Mouse (Mus musculus): Measurements from ENCODE around the gene Apoc3. TPM values are rescaled to one million over a fixed set of nuclear protein-coding genes. Genes with fewer than 3 reads are reported as not detected.

The Apoc3 gene
- total and polyA plus RNA-seq, 3 experiments = not detected

GRCm38 (mm10) chr9:46188370-46188769 lies 47.1 kb downstream of the Apoc3 start:
- DNase-seq (ENCODE audit: low read depth, low spot score) = no peak
- no peak overlapping the region for H3K27ac ChIP-seq (ENCODE audit: control insufficient read depth, low read depth, low read length)
- H3K9me3 ChIP-seq (replicated peaks; ENCODE audit: insufficient read depth, low read length) = no peaks in the 10 kb centered on the region
- H3K4me3 ChIP-seq (ENCODE audit: control insufficient read depth in 1 of 2, insufficient read depth in 1 of 2, low read depth in 2 of 2, low read length in 2 of 2) = no peak overlapping the region
- H3K9ac ChIP-seq (ENCODE audit: control insufficient read depth, low read depth, low read length, poor library complexity, severe bottlenecking) = no peak overlapping the region
- no peaks in the 10 kb centered on the region for H3K79me2 ChIP-seq (ENCODE audit: control insufficient read depth, insufficient read depth, low read length, poor library complexity)
- H3K4me1 ChIP-seq (ENCODE audit: control insufficient read depth in 1 of 2, insufficient read depth in 2 of 2, low read length in 2 of 2) = no peaks in the 10 kb centered on the region
- TF ChIP-seq JUND (IDR thresholded peaks at IDR 0.05; ENCODE audit: low read depth, low read length) = no peak
- no peak for TF ChIP-seq MYB (IDR thresholded peaks at IDR 0.05; ENCODE audit: low read depth, low read length)
- TF ChIP-seq CHD1 (IDR thresholded peaks at IDR 0.05; ENCODE audit: low read depth, low read length) = no peak
- no peak for TF ChIP-seq TCF12 (IDR thresholded peaks at IDR 0.05; ENCODE audit: low read depth, low read length)
- TF ChIP-seq POLR2A (IDR thresholded peaks at IDR 0.05; ENCODE audit: control insufficient read depth in 1 of 2, insufficient read depth in 1 of 2, low read depth in 1 of 2, low read length in 2 of 2, poor library complexity in 1 of 2) = no peak
- TF ChIP-seq UBTF (IDR thresholded peaks at IDR 0.05; ENCODE audit: borderline replicate concordance, insufficient read depth, low read depth, low read length) = no peak
- no peak for TF ChIP-seq MEF2A (IDR thresholded peaks at IDR 0.05; ENCODE audit: extremely low read depth, insufficient replicate concordance, low read depth, low read length, poor library complexity, severe bottlenecking)
- TF ChIP-seq ETS1 (IDR thresholded peaks at IDR 0.05; ENCODE audit: low read depth, low read length) = no peak
- TF ChIP-seq MXI1 (IDR thresholded peaks at IDR 0.05; ENCODE audit: low read depth, low read length) = no peak
- no peak for TF ChIP-seq NRF1 (IDR thresholded peaks at IDR 0.05; ENCODE audit: insufficient read depth, low read depth, low read length, poor library complexity, severe bottlenecking)
- no peak for TF ChIP-seq GATA1 (IDR thresholded peaks at IDR 0.05; ENCODE audit: low read depth, low read length)
- peaks cover 0 to 21% of the 10 kb centered on the region in 2 experiments; a peak in 2 of 4 replicates for H3K36me3 ChIP-seq (ENCODE audit: control insufficient read depth in 1 of 2, insufficient read depth in 2 of 2, low read length in 2 of 2)
- no peaks in the 10 kb centered on the region for H3K27me3 ChIP-seq (ENCODE audit: control insufficient read depth in 1 of 2, insufficient read depth in 2 of 2, low read length in 2 of 2)

GRCm38 (mm10) chr9:46186387-46186786 lies 49.0 kb downstream of the Apoc3 start:
- H3K4me1 ChIP-seq (ENCODE audit: control insufficient read depth in 1 of 2, insufficient read depth in 2 of 2, low read length in 2 of 2) = no peaks in the 10 kb centered on the region
- H3K9ac ChIP-seq (ENCODE audit: control insufficient read depth, low read depth, low read length, poor library complexity, severe bottlenecking) = no peak overlapping the region
- no peak overlapping the region for H3K27ac ChIP-seq (ENCODE audit: control insufficient read depth, low read depth, low read length)
- peak; percentile 46 for DNase-seq (ENCODE audit: low read depth, low spot score)
- peaks cover 0 to 25% of the 10 kb centered on the region in 2 experiments; a peak in 2 of 4 replicates for H3K36me3 ChIP-seq (ENCODE audit: control insufficient read depth in 1 of 2, insufficient read depth in 2 of 2, low read length in 2 of 2)
- H3K9me3 ChIP-seq (replicated peaks; ENCODE audit: insufficient read depth, low read length) = no peaks in the 10 kb centered on the region
- H3K79me2 ChIP-seq (ENCODE audit: control insufficient read depth, insufficient read depth, low read length, poor library complexity) = no peaks in the 10 kb centered on the region
- H3K4me3 ChIP-seq (ENCODE audit: control insufficient read depth in 1 of 2, insufficient read depth in 1 of 2, low read depth in 2 of 2, low read length in 2 of 2) = no peak overlapping the region
- no peaks in the 10 kb centered on the region for H3K27me3 ChIP-seq (ENCODE audit: control insufficient read depth in 1 of 2, insufficient read depth in 2 of 2, low read length in 2 of 2)
- TF ChIP-seq E2F4 (IDR thresholded peaks at IDR 0.05; ENCODE audit: borderline replicate concordance, low read depth, low read length) (no peak), ZC3H11A (IDR thresholded peaks at IDR 0.05; ENCODE audit: low read depth, low read length) (peak; percentile 76), MYB (IDR thresholded peaks at IDR 0.05; ENCODE audit: low read depth, low read length) (no peak), TCF12 (IDR thresholded peaks at IDR 0.05; ENCODE audit: low read depth, low read length) (no peak), POLR2A (IDR thresholded peaks at IDR 0.05; ENCODE audit: control insufficient read depth in 1 of 2, insufficient read depth in 1 of 2, low read depth in 1 of 2, low read length in 2 of 2, poor library complexity in 1 of 2) (no peak), ZNF384 (IDR thresholded peaks at IDR 0.05; ENCODE audit: low read depth, low read length) (no peak), POLR2AphosphoS5 (IDR thresholded peaks at IDR 0.05; ENCODE audit: borderline replicate concordance, low read depth, low read length) (no peak), EP300 (IDR thresholded peaks at IDR 0.05; ENCODE audit: low read depth in 1 of 2, low read length in 2 of 2) (no peak), TBP (IDR thresholded peaks at IDR 0.05; ENCODE audit: low read depth, low read length) (no peak), CHD2 (IDR thresholded peaks at IDR 0.05; ENCODE audit: low read length) (no peak), SIN3A (IDR thresholded peaks at IDR 0.05; ENCODE audit: low read length) (no peak), CHD1 (IDR thresholded peaks at IDR 0.05; ENCODE audit: low read depth, low read length) (no peak), ZMIZ1 (IDR thresholded peaks at IDR 0.05; ENCODE audit: low read depth, low read length) (no peak), GABPA (IDR thresholded peaks at IDR 0.05; ENCODE audit: low read depth, low read length) (no peak), RAD21 (IDR thresholded peaks at IDR 0.05; ENCODE audit: low read depth, low read length) (peak; percentile 57), NELFE (IDR thresholded peaks at IDR 0.05; ENCODE audit: low read depth, low read length) (no peak), MEF2A (IDR thresholded peaks at IDR 0.05; ENCODE audit: extremely low read depth, insufficient replicate concordance, low read depth, low read length, poor library complexity, severe bottlenecking) (no peak), NRF1 (IDR thresholded peaks at IDR 0.05; ENCODE audit: insufficient read depth, low read depth, low read length, poor library complexity, severe bottlenecking) (no peak), SMC3 (IDR thresholded peaks at IDR 0.05; ENCODE audit: low read depth, low read length) (peak; percentile 72), USF2 (IDR thresholded peaks at IDR 0.05; ENCODE audit: borderline replicate concordance in 1 of 2, insufficient read depth in 1 of 2, low read depth in 1 of 2, low read length in 2 of 2) (no peak), UBTF (IDR thresholded peaks at IDR 0.05; ENCODE audit: borderline replicate concordance, insufficient read depth, low read depth, low read length) (no peak), JUND (IDR thresholded peaks at IDR 0.05; ENCODE audit: low read depth, low read length) (no peak), MAFK (IDR thresholded peaks at IDR 0.05; ENCODE audit: borderline replicate concordance, low read depth, low read length) (no peak), TAL1 (IDR thresholded peaks at IDR 0.05; ENCODE audit: low read length) (no peak), HCFC1 (IDR thresholded peaks at IDR 0.05; ENCODE audit: low read depth, low read length) (no peak), BHLHE40 (IDR thresholded peaks at IDR 0.05; ENCODE audit: borderline replicate concordance, low read depth, low read length) (no peak), MAX (IDR thresholded peaks at IDR 0.05; ENCODE audit: low read length) (no peak)
